Mouse (Mus musculus) ES-E14 (cell line): ENCODE results near the gene Wsb1. TPM values are rescaled to one million over a fixed set of nuclear protein-coding genes. Genes with fewer than 3 reads are reported as not detected.

Experiments used
- DNase-seq: peaks from one replicate; pipeline ENCODE4 v3.0.0-alpha.2; 2013; ENCODE audit warnings: low read depth, low spot score
- H3K27ac ChIP-seq: 2 replicates; pipeline ENCODE4 v1.5.1; 2012; ENCODE audit warnings: low read depth, mild to moderate bottlenecking, low read length, moderate library complexity, mixed read lengths; ENCODE audit not compliant: poor library complexity, insufficient read depth, severe bottlenecking
- H3K36me3 ChIP-seq: 2 replicates; pipeline ENCODE4 v1.6.1; 2012; ENCODE audit warnings: mild to moderate bottlenecking, low read length, moderate library complexity, mixed read lengths; ENCODE audit not compliant: control insufficient read depth, poor library complexity, insufficient read depth, severe bottlenecking
- H3K4me1 ChIP-seq, 2 experiments: fragments of 150-350 bp in 1 of 2; sonication (generic) in 1 of 2; 2 replicates each; pipeline ENCODE4 v1.6.1; 2012; ENCODE audit warnings: low read length in 2 of 2, mild to moderate bottlenecking in 1 of 2, mixed read lengths in 1 of 2; ENCODE audit not compliant: control insufficient read depth in 2 of 2, insufficient read depth in 2 of 2, poor library complexity in 1 of 2
- H3K4me3 ChIP-seq, 2 experiments: fragments of 150-350 bp in 1 of 2; sonication (generic) in 1 of 2; 2 replicates each; pipeline ENCODE4 v1.5.1; 2012; ENCODE audit warnings: low read length in 2 of 2, low read depth in 1 of 2, mild to moderate bottlenecking in 1 of 2, mixed read lengths in 1 of 2; ENCODE audit not compliant: insufficient read depth in 1 of 2, poor library complexity in 1 of 2, severe bottlenecking in 1 of 2
- H3K9ac ChIP-seq: 2 replicates; pipeline ENCODE4 v1.6.1; 2012; ENCODE audit warnings: low read depth, mild to moderate bottlenecking, low read length, mixed read lengths; ENCODE audit not compliant: poor library complexity, insufficient read depth, severe bottlenecking
- H3K9me3 ChIP-seq: fragments of 150-350 bp; sonication (generic); 2 replicates; pipeline ENCODE4 v1.6.1; 2012; ENCODE audit warnings: low read depth, mild to moderate bottlenecking, low read length; ENCODE audit not compliant: control insufficient read depth, insufficient read depth
- CHD2 ChIP-seq: IDR thresholded peaks from 2 replicates; pipeline ENCODE4 v1.6.1; 2014; ENCODE audit warnings: mild to moderate bottlenecking, low read depth, low read length, inconsistent platforms
- HCFC1 ChIP-seq: IDR thresholded peaks from 2 replicates; pipeline ENCODE4 v1.6.1; 2012; ENCODE audit warnings: low read length, inconsistent platforms, borderline replicate concordance; ENCODE audit not compliant: insufficient read depth
- MAFK ChIP-seq: IDR thresholded peaks from 2 replicates; pipeline ENCODE4 v1.6.1; 2014; ENCODE audit warnings: mild to moderate bottlenecking, low read depth, low read length, inconsistent platforms; ENCODE audit not compliant: insufficient read depth
- ZC3H11A ChIP-seq: IDR thresholded peaks from 2 replicates; pipeline ENCODE4 v1.6.1; 2012; ENCODE audit warnings: low read depth, mild to moderate bottlenecking, inconsistent platforms, low read length, borderline replicate concordance
- ZNF384 ChIP-seq: IDR thresholded peaks from 2 replicates; pipeline ENCODE4 v1.6.1; 2012; ENCODE audit warnings: low read depth, low read length, inconsistent platforms
- in situ Hi-C, 2 experiments: fragments of 600-800 bp; cut with MboI; formaldehyde crosslinking; loops; one replicate each; pipeline ENCODE4 v1.15.1; 2025; ENCODE audit warnings: low sequenced_read_pairs in 2 of 2, inconsistent platforms in 1 of 2; ENCODE audit not compliant: unreplicated experiment in 2 of 2
- total RNA-seq: library from RNA; depleted of rRNA; stranded (reverse); fragments of 300-350 nt; gene quantifications from 2 replicates; pipeline ENCODE4 v1.2.3, GENCODE M21; 2012

Gene Wsb1
- total RNA-seq, 1 experiment: 75.5 TPM

GRCm38 (mm10) chr11:79196876-79197845 lies 57.3 kb downstream of the Wsb1 start:
- no peak for DNase-seq
- Histone ChIP-seq H3K9me3 (no peaks in the 10 kb centered on the region), H3K36me3 (no peaks in the 10 kb centered on the region), H3K4me1 (no peaks in the 10 kb centered on the region), H3K9ac (no peak overlapping the region), H3K27ac (no peak overlapping the region), H3K4me3 (no peak overlapping the region)
- in situ Hi-C loops: no loop called here
- no peak for TF ChIP-seq CHD2
- no peak for TF ChIP-seq HCFC1
- no peak for TF ChIP-seq MAFK
- no peak for TF ChIP-seq ZNF384
- TF ChIP-seq ZC3H11A: no peak

- Histone ChIP-seq H3K9ac (no peak overlapping the region), H3K36me3 (no peaks in the 10 kb centered on the region), H3K4me3 (no peak overlapping the region), H3K27ac (no peak overlapping the region), H3K9me3 (no peaks in the 10 kb centered on the region), H3K4me1 (no peaks in the 10 kb centered on the region)
- no peak for TF ChIP-seq CHD2
- TF ChIP-seq ZNF384: no peak
- TF ChIP-seq MAFK: no peak
- TF ChIP-seq ZC3H11A: no peak
- TF ChIP-seq HCFC1: no peak
- in situ Hi-C loops: no loop called here
- no peak for DNase-seq
These were observed 58.1 kb downstream of the Wsb1 start for GRCm38 (mm10) chr11:79196196-79196869.

DNA sequence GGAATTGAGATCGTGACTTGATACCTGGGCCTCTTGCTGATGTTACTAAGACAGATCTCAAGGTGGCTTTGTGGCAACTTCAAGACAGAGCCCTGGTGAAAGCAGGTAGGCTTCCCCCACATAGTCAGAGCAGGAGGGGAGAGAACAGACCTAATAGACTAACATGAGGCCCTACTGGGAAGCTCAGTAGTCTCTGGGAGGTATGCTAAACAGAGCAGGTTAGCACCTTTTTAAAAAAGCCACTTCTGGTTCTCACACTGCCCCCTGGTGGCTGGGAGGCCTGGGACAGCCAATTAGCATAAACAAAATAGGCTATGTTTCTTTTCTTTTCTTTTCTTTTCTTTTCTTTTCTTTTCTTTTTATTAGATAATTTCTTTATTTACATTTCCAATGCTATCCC lies 62.3 kb downstream of the Wsb1 start:
- in situ Hi-C loops: no loop called here

DNA sequence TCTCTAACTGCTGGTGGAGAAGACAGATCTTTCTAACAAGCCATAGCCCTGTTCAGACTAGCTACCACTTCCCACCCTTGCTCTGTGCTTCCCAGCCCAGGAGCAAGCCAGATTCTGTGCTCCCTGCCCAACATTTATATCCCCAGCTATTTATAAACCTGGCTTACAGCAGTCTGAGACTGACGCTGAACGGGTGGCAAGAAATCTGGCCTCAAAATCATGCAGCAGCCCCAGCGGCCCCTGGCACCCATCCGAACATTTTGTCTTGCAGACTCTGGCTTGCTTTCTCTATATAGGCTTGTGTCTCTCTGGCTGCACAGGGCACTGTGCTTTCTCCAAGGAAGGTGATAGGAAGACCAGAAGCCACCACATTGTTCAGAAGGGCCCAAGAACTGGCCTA lies 63.3 kb downstream of the Wsb1 start:
- Histone ChIP-seq H3K9me3 (no peaks in the 10 kb centered on the region), H3K36me3 (no peaks in the 10 kb centered on the region), H3K27ac (no peak overlapping the region), H3K9ac (no peak overlapping the region), H3K4me1 (no peaks in the 10 kb centered on the region), H3K4me3 (no peak overlapping the region)
- no peak for DNase-seq
- in situ Hi-C loops: no loop called here
- TF ChIP-seq ZNF384: no peak
- no peak for TF ChIP-seq MAFK
- no peak for TF ChIP-seq CHD2
- no peak for TF ChIP-seq ZC3H11A
- no peak for TF ChIP-seq HCFC1

More for the DNA sequence above, 62.3 kb downstream of the Wsb1 start:
- no peaks in the 10 kb centered on the region for H3K9me3 ChIP-seq
- peak; percentile 34 for DNase-seq
- no peaks in the 10 kb centered on the region for H3K4me1 ChIP-seq
- no peak overlapping the region for H3K27ac ChIP-seq
- no peak for TF ChIP-seq MAFK
- no peak for TF ChIP-seq HCFC1
- H3K36me3 ChIP-seq: no peaks in the 10 kb centered on the region
- no peak overlapping the region for H3K4me3 ChIP-seq
- H3K9ac ChIP-seq: no peak overlapping the region
